Mouse (Mus musculus) stomach, embryonic 16.5 days (tissue): ENCODE measurements around the gene Ndufa6. TPM values are rescaled to one million over a fixed set of nuclear protein-coding genes. Genes with fewer than 3 reads are reported as not detected.

Experiments used
- ATAC-seq: fragments of 200-750 bp; cut with Nextera tagmentation; 2 replicates; pipeline ENCODE4 v1.8.0; 2017; ENCODE audit warnings: moderate number of reproducible peaks, moderate TSS enrichment; ENCODE audit not compliant: insufficient read depth, low FRiP score
- H3K27ac ChIP-seq: fragments of 300-500 bp; sonication (generic); 2 replicates; pipeline ENCODE4 v1.5.1; 2014; ENCODE audit warnings: low read length
- H3K27me3 ChIP-seq: fragments of 300-500 bp; sonication (generic); 2 replicates; pipeline ENCODE4 v1.6.1; 2014; ENCODE audit warnings: low read length, control low read depth, mixed read lengths; ENCODE audit not compliant: control insufficient read depth, insufficient read depth
- H3K36me3 ChIP-seq: fragments of 300-500 bp; sonication (generic); 2 replicates; pipeline ENCODE4 v1.6.1; 2014; ENCODE audit warnings: low read length; ENCODE audit not compliant: control insufficient read depth, insufficient read depth
- H3K4me1 ChIP-seq: fragments of 300-500 bp; sonication (generic); 2 replicates; pipeline ENCODE4 v1.6.1; 2014; ENCODE audit warnings: low read length, control low read depth, mixed read lengths; ENCODE audit not compliant: control insufficient read depth, insufficient read depth
- H3K4me2 ChIP-seq: fragments of 300-500 bp; sonication (generic); 2 replicates; pipeline ENCODE4 v1.6.1; 2014; ENCODE audit warnings: low read depth, low read length, mixed read lengths
- H3K4me3 ChIP-seq: fragments of 300-500 bp; sonication (generic); replicated peaks from 2 replicates; pipeline ENCODE4 v1.5.1; 2014; ENCODE audit warnings: mild to moderate bottlenecking, low read length
- H3K9ac ChIP-seq: fragments of 300-500 bp; sonication (generic); 2 replicates; pipeline ENCODE4 v1.6.1; 2014; ENCODE audit warnings: low read length
- H3K9me3 ChIP-seq: fragments of 300-500 bp; sonication (generic); replicated peaks from 2 replicates; pipeline ENCODE4 v1.6.1; 2016; ENCODE audit warnings: low read length, control low read depth; ENCODE audit not compliant: control insufficient read depth
- WGBS: fragments of 180-500 bp; shearing (Covaris S2); extraction: QIAGEN DNeasy Blood & Tissue Kit; methylation state at CpG from one replicate; pipeline ENCODE4 v1.1.7; 2014; 5-methylcytosine and 5-hydroxymethylcytosine counted together
- polyA plus RNA-seq: library from polyadenylated mRNA; unstranded; fragments of >200 nt; fragmentation: Nextera tagmentation; extraction: Ambion mirVana; gene quantifications from 2 replicates; pipeline ENCODE4 v1.2.1, GENCODE M21; 2015

Gene Ndufa6
- polyA plus RNA-seq, 1 experiment from 2014 or later = 428 TPM

- H3K4me2 ChIP-seq = no peak overlapping the region
- H3K27me3 ChIP-seq = no peaks in the 10 kb centered on the region
- no peaks in the 10 kb centered on the region for H3K9me3 ChIP-seq
- peak overlapping the region; percentile 14; the same call in 1 of the 2 replicates for H3K9ac ChIP-seq
- ATAC-seq = no peak
- peak overlapping the region; percentile 91; the same call in 1 of the 2 replicates for H3K27ac ChIP-seq
- 62% methylated on average over 8 of the region's 8 CpGs for WGBS
- peaks cover 51% of the 10 kb centered on the region for H3K4me1 ChIP-seq
- 0 out of 2 replicates have a peak, but pooled peaks cover 1% of the 10 kb centered on the region for H3K36me3 ChIP-seq
- no peak overlapping the region for H3K4me3 ChIP-seq
Measured at GRCm38 (mm10) chr15:82339634-82340254, 14.4 kb downstream of the Ndufa6 start.

- peak overlapping the region; percentile 79 for H3K4me2 ChIP-seq
- peak overlapping the region; percentile 67 for H3K4me3 ChIP-seq
- H3K27me3 ChIP-seq = no peaks in the 10 kb centered on the region
- H3K9ac ChIP-seq = peak overlapping the region; percentile 78
- 51% methylated on average over 10 of the region's 10 CpGs for WGBS
- H3K27ac ChIP-seq = peak overlapping the region; percentile 20; the same call in 1 of the 2 replicates
- H3K36me3 ChIP-seq = 0 out of 2 replicates have a peak, but pooled peaks cover 7% of the 10 kb centered on the region
- no peak for ATAC-seq
- no peaks in the 10 kb centered on the region for H3K9me3 ChIP-seq
- H3K4me1 ChIP-seq = peaks cover 49% of the 10 kb centered on the region
Measured at GRCm38 (mm10) chr15:82339150-82339549, 15.0 kb downstream of the Ndufa6 start.

GRCm38 (mm10) chr15:82338593-82339112, 15.5 kb downstream of the Ndufa6 start, which contains the start of the genes Naga, Pheta2 and Smdt1:
Gene Naga (minus strand): TSS chr15:82338925.
Gene Pheta2 (plus strand): TSS chr15:82338942.
Gene Smdt1 (plus strand): TSS chr15:82338959.
- Histone ChIP-seq H3K9me3 (no peaks in the 10 kb centered on the region), H3K9ac (peak within 1 kb of the TSS; percentile 78), H3K27ac (peak within 1 kb of the TSS; percentile 20), H3K27me3 (no peaks in the 10 kb centered on the region), H3K4me3 (peak within 1 kb of the TSS; percentile 67), H3K4me2 (peak within 1 kb of the TSS; percentile 79), H3K4me1 (peaks cover 44% of the 10 kb centered on the region), H3K36me3 (0 out of 2 replicates have a peak, but pooled peaks cover 7% of the 10 kb centered on the region)
- peak; percentile 89 for ATAC-seq
- WGBS = under 1% methylated on average over 41 of the region's 41 CpGs

- H3K4me2 ChIP-seq = peak overlapping the region; percentile 79
- H3K27ac ChIP-seq = peak overlapping the region; percentile 11
- no peak for ATAC-seq
- H3K4me3 ChIP-seq = peak overlapping the region; percentile 67
- H3K27me3 ChIP-seq = no peaks in the 10 kb centered on the region
- peaks cover 44% of the 10 kb centered on the region for H3K4me1 ChIP-seq
- H3K9ac ChIP-seq = peak overlapping the region; percentile 78
- WGBS = 10% methylated on average over 4 of the region's 4 CpGs
- H3K36me3 ChIP-seq = 0 out of 2 replicates have a peak, but pooled peaks cover 7% of the 10 kb centered on the region
- no peaks in the 10 kb centered on the region for H3K9me3 ChIP-seq
Measured at GRCm38 (mm10) chr15:82337875-82338274, 16.2 kb downstream of the Ndufa6 start.

- no peak overlapping the region for H3K4me3 ChIP-seq
Measured at GRCm38 (mm10) chr15:82336629-82337028, 17.5 kb downstream of the Ndufa6 start.

GRCm38 (mm10) chr15:82335194-82335593, 18.9 kb downstream of the Ndufa6 start:
- Histone ChIP-seq H3K9me3 (no peaks in the 10 kb centered on the region), H3K27me3 (no peaks in the 10 kb centered on the region), H3K27ac (no peak overlapping the region), H3K36me3 (0 out of 2 replicates have a peak, but pooled peaks cover 7% of the 10 kb centered on the region), H3K4me3 (no peak overlapping the region), H3K9ac (no peak overlapping the region), H3K4me2 (no peak overlapping the region), H3K4me1 (peaks cover 21% of the 10 kb centered on the region)
- WGBS = 96% methylated on average over 4 of the region's 4 CpGs
- no peak for ATAC-seq

More at GRCm38 (mm10) chr15:82336629-82337028, 17.5 kb downstream of the Ndufa6 start:
- Histone ChIP-seq H3K27ac (no peak overlapping the region), H3K4me2 (no peak overlapping the region), H3K36me3 (0 out of 2 replicates have a peak, but pooled peaks cover 7% of the 10 kb centered on the region), H3K9ac (no peak overlapping the region), H3K27me3 (no peaks in the 10 kb centered on the region), H3K4me1 (peaks cover 35% of the 10 kb centered on the region), H3K9me3 (no peaks in the 10 kb centered on the region)
- ATAC-seq = no peak
- WGBS = 89% methylated on average over 12 of the region's 12 CpGs

GRCm38 (mm10) chr15:82325382-82325781, 28.7 kb downstream of the Ndufa6 start:
- H3K9ac ChIP-seq = no peak overlapping the region
- H3K27ac ChIP-seq = no peak overlapping the region
- H3K4me3 ChIP-seq = no peak overlapping the region
- H3K27me3 ChIP-seq = no peaks in the 10 kb centered on the region
- 65% methylated on average over 2 of the region's 2 CpGs for WGBS
- H3K9me3 ChIP-seq = no peaks in the 10 kb centered on the region
- no peak overlapping the region for H3K4me2 ChIP-seq
- no peaks in the 10 kb centered on the region for H3K36me3 ChIP-seq
- ATAC-seq = no peak
- H3K4me1 ChIP-seq = no peaks in the 10 kb centered on the region

GRCm38 (mm10) chr15:82322195-82322594, 31.9 kb downstream of the Ndufa6 start:
- Histone ChIP-seq H3K27me3 (no peaks in the 10 kb centered on the region), H3K9me3 (no peaks in the 10 kb centered on the region), H3K4me2 (no peak overlapping the region), H3K27ac (no peak overlapping the region), H3K36me3 (no peaks in the 10 kb centered on the region), H3K4me3 (no peak overlapping the region), H3K9ac (no peak overlapping the region), H3K4me1 (no peaks in the 10 kb centered on the region)
- 60% methylated on average over 8 of the region's 8 CpGs for WGBS
- ATAC-seq = no peak

GRCm38 (mm10) chr15:82319613-82320012, 34.5 kb downstream of the Ndufa6 start:
- Histone ChIP-seq H3K4me1 (no peaks in the 10 kb centered on the region), H3K4me2 (no peak overlapping the region), H3K9ac (no peak overlapping the region), H3K9me3 (no peaks in the 10 kb centered on the region), H3K36me3 (no peaks in the 10 kb centered on the region), H3K4me3 (no peak overlapping the region), H3K27me3 (no peaks in the 10 kb centered on the region), H3K27ac (no peak overlapping the region)
- ATAC-seq = no peak
- 52% methylated on average over 1 of the region's 1 CpGs for WGBS
